Mouse (Mus musculus): ENCODE measurements at regions not wholly inside any gene's neighbourhood (a gene's known extent, or its start where the extent isn't known, plus 50 kb on each side); places are given as distances from the start of the nearest gene placed in this dataset.

- no peak for TF ChIP-seq CTCF (conservative IDR thresholded peaks at IDR 0.05; ENCODE audit: low read length)
- TF ChIP-seq NANOG (IDR thresholded peaks at IDR 0.05; ENCODE audit: borderline replicate concordance, low read length): no peak
- TF ChIP-seq POU5F1 (IDR thresholded peaks at IDR 0.05; ENCODE audit: borderline replicate concordance, low read length): no peak
These were observed 71.7 kb downstream of the Tmco5 start for GRCm38 (mm10) chr2:116950154-116950553.
